Mouse (Mus musculus) cerebellum, adult 9-10 months (tissue): ENCODE results near the gene Kcnk13.

Experiments used
- DNase-seq: peaks from one replicate; pipeline ENCODE4 v3.0.0; 2022

Gene Kcnk13

DNA sequence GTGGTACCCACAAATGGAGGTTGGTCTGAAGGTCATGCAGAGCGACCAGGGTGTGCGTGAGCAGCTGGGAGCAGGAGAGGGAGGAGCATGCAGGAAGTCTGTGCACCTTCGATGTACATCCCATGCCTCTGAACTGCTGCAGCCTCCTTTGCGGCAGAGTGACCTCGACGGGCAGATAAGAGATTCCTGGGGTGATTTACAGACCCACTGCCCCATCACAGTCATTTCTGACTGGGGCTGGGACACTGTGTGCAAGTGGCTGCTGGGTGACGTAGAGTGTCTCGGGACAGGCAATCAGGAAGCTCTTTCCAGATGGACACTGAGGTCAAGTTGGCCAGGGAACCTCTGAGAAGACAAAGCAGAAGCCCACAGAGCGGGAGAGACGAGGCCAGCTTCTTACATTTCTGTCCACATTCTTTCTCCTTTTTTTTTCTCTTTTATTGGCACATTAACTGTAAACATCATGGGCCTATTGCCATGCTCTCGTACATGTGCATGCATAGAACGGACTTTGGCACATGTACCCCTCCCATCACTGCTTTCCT lies 59.6 kb downstream of the Kcnk13 start:
- no peak for DNase-seq

DNA sequence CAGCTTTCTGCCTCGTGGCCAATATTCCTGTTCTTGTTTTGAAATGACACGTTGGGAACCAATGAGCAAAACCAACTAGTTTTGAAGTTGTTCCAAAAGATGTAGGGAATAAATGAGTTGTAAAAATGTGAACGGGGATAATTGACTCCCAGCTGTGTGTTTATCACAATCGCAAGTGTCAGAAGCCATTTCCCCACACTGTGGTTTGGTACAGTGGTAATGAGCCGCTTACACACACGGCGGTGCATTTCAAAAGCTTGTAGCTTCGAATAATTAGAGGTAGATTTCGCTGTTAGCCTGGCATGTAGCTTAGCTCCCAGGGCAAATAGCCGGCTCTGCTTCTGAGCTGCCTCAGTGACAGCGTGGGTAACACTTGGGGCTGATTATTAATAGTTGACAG lies 61.4 kb downstream of the Kcnk13 start:
- DNase-seq: no peak

DNA sequence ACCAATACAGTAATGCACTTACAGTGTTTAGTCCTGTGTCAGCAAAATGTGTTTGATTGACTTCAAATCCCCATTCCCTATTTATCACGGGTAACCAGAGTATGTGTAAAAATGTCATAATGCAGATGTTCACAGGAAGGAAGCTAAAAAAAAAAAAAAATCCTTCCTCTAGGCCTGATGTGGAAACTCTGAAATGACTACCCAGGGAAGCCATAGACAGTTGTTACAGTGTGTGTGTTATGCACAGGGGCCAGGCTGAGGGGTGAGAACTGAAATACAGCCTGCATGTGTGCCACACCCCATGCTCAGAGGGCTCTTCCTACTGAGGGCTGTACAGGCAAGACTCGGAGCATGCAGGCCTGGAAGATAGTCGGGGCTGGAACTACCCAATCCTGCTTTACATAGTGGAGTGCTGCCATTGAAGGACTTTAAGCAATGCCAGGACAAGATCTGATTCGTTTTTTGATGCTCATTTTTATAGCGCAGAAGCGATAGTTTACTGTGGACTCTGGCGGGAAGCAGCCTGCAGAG lies 62.5 kb downstream of the Kcnk13 start:
- DNase-seq: no peak

DNA sequence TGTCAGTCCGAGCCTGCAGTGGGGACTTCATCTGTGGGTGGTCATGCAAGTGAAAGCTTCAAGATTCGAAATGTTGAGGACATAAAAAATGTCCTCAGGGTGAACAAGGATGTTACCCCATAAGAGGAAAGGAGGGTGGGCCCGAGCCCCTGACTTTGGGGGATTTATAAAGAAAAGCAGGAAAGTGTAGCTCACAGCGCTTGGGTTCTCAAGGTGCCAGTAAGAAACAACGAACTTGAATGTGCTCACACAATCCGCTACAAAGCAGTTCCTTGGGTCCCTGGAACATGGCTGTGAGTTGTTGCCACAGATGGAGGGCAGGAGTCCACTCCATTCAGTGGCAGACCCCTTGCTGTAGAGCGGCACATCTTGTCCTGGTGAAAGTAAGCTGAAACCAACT lies 63.0 kb downstream of the Kcnk13 start:
- DNase-seq: no peak

DNA sequence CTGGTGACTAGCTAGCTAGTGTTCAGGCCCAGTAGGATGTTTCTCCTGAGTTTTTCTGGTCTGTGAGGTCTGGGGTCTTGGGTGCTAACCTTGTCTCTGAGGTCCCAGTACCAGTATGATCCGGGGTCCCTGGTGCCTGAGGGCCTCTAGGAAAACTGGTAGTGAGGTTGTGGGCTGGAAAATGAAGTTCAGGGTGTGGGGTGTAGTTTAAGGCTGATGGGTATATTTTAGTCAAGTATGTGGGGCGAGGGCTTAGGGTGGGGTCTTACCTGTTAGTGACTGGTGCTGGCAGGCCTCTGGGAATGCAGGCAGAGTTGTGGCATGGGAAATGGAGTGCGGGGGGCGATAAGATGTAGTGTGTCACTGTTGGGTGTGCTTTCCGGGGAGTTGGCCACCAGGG lies 67.4 kb downstream of the Kcnk13 start:
- no peak for DNase-seq

DNA sequence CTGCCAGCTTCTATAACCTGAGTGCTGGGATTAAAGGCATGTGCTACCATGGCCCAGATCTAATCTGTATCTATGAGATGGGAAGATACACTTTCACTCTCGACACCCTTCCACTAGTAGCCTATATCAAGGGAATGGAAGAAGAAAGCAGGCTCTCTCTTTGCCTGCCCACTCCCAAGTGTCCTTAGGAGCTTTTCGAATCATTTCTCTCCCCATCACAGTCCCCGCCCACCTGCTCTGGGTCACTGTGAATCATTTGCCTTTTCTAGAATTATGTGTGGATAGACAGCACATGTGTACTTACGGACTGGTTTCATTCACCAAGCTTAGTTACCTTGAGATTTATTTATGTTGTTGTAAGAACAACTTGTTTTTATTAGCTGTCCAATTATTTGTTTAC lies 68.2 kb downstream of the Kcnk13 start:
- no peak for DNase-seq

DNA sequence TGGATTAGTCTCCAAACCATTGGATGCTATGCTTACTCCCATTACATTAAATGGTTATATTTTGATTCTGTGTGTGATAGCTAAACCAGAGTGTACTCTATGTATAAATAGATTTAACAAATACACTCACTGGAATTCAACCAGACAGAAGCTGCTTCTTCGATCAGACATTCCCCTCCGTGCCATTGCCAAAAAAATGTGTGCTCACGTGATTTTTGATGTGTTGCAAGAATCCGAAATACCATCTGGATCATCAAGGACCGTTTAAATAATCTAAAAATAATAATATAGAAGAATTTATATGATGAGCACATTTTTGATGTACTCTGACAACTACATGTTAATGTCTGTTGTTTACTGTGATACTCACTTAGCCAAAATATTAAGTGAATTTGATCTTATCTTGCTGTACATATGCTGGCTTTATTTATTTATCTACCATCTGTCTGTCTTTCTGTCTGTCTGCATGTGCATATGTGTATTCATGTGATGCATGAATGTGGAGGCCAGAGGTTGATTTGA lies 74.5 kb downstream of the Kcnk13 start:
- DNase-seq: no peak

DNA sequence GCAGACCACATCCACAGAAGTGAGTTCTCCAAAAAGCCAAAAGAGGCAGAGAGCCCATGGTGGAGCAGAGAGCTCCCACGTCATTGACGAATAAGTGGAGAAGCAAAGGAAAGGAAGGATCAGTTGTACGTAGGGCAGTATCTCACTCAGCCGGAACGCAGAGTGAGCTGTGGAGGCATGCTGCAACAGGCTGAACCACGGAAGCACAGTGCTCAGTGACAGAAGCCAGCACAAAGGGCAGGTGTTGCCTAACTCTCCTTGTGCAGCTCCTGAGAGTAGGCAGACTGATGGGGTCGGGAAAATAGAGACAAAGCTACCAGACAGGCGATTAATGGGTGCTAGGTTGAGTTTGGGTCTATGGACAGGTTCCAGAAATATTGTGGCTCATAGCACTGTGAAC lies 77.8 kb downstream of the Kcnk13 start:
- no peak for DNase-seq

DNA sequence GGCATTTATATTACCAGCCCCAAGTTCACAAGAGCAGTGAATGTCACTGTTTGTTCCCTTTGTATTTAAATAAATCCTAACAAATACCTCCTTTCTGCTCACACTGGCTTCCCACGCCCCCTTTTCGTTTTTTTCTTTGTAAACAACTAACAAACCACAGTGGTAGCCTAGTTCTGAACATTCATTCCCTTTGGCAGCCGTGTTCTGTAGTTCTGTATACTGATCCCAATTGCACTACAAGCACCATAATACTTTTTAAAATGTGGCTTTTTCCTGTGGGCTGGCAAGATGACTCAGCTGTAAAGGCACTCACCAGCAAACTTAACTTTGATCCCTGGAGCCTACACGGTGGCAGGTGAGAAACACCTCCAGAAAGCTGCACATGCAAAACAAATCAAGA lies 80.4 kb downstream of the Kcnk13 start:
- DNase-seq: no peak

DNA sequence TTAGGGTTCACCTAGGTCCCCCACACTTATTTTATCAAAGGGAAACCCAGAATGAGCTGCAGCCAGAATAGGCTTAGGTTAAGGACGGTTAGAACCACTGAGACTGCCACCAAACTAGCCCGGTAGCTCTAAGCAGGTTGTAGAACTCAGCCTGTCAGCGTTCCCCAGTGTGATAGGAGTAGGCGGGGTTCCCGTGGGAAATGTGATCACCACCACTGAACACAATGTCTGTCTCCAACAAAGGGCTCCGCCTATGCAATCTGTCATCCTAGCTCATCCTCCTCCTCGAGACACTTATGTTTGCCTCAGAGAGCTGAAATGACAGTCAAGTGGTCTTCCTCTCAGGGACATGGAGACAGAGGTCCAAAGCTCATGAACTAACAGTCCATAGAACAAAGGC lies 86.3 kb downstream of the Kcnk13 start:
- DNase-seq: no peak

DNA sequence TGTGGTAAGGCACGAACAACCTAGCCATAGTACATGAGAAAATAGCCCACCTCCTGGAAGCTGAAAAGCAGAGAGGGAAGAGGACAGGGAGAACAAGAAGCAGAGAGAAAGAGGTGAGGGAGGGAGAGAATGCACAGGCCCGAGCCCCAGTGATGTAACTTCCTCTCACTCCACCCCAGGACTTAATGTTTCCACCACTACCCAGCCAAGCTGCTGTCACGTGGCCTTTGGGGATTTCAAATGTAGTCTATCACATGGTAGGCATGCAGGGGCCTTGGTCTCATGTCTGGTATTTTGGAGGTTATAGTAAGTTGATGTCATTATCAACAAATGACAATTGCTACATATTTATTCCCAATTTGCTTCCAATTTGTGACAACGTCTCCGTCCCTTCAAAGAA lies 89.3 kb downstream of the Kcnk13 start:
- DNase-seq: no peak

DNA sequence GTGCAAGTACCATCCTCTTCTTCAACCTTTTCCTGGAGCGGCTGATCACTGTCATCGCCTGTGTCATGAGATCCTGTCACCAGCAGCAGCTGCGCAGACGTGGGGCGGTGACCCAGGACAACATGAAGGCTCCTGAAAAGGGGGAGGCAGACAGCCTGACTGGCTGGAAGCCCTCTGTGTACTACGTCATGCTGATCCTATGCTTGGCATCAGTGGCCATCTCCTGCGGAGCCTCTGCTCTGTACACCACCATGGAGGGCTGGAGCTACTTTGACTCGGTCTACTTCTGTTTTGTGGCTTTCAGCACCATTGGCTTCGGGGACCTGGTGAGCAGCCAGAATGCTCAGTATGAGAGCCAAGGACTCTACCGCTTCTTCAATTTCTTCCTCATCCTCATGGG lies 96.8 kb downstream of the Kcnk13 start:
- no peak for DNase-seq

DNA sequence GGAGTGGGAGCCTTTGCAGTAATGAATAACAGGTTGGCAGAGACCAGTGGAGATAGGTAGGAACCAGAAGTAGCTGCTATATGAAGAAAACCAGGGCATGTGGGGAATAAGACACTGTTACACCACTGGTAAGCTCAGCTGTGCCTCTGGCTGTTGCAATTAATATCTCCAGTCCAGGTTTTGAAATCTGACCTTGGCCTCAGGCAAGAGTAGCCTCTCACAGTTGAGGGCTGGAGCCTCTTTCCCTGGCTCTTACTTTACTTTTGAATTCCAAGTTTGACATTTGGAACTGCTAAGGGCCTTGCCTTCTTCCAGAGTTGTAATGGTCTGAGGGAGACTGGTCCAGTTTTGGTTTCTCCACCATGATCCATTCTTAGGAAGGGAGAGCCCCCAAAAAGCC lies 97.5 kb downstream of the Kcnk13 start:
- DNase-seq: no peak

DNA sequence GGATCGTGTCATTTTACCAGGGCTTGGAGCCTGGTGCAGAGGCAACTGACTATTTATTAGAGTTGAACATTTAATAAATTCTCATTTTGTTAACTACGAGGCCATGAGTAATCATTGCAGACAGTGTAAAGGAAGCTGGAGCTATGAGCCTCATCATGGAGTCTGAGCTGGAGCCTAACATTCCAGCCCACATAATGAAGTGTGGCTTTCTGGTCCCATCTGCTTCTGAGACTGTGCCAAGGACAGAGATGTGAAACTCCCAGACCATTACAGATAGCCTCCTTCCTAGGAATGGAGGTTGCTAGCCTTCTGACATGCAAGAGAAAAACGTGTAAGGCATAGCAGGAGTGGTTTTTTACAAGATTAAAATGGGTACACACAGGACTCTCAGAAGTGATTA lies 98.3 kb downstream of the Kcnk13 start:
- no peak for DNase-seq

DNA sequence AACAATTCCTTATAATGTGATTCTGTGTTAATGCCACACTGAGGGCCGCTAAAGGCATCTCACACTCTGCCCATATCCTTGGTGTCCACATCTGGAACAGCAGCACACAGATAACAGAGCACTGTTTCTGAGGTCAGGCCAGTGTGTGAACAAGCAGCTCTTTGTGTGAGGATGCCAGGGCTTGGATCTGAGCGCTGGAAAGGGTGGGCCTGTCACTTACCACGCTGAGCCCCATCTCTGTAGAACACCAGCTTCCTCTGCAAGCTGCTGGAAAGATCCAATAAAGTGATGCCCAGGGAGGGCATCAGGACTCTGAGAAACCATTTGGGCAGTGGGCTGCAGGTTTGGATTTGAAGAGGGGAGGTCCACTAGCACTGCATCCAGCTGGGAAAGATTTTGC lies 100.8 kb downstream of the Kcnk13 start:
- DNase-seq: peak; percentile 18

DNA sequence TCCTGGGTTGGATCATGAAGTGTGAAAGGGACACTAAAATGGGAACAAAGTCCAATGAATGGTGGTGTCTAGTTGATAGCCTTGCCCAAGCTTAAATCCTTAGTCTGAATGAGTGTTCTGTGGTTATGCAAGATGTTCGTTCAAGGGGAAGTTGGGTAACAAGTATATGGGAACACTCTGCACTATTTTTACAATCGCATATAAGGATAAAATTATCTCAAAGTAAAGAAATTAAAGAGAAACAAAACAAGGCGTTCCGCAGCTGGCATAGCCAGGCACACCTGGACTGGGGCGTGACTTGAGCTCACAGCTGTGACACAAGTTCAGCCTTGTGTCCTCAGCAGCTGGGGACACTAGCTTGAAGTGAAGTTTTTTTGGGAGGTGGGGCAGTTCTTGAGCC lies 103.2 kb downstream of the Kcnk13 start:
- no peak for DNase-seq

DNA sequence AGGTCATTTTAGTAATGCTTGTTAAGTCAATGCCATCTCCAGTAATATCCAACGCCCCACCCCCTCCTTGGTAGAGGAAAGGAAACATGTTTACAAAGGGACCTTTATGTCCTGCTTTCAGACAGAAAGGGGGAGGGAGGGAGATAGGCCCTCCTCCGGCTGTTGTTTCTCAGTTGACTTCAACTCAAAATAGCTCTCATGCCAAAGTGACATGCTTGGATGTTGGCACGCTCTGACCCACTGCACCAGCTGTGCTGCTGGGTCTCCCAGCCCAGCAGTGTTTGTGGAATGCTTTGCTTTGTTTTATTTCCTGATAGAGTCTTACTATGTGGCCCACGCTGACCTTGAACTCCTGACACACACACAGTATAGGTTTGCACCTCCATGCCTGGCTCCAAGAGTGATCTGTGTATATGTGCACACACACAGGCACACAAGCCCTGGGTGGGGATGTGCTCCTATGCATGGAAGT lies 108.9 kb downstream of the Kcnk13 start:
- DNase-seq: peak; percentile 27

DNA sequence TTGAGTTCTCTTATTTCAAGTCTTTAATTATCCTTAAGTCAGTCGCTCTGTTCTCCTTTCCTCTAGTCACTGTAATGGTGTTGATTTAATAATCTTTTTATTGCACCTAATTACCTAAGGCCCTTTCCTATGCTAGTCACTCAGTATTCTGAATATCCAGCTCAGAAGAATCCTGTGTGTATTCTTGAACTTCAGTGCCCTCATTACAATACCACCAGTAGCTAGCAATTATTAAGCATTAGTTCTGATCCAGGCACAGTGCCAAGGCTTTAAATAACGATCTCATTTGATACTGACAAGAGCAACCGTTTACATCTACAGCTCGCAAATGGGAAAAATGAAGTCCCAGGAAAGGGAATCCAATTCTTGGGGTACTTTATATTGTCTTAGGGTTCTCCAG lies 111.4 kb downstream of the Kcnk13 start:
- no peak for DNase-seq

DNA sequence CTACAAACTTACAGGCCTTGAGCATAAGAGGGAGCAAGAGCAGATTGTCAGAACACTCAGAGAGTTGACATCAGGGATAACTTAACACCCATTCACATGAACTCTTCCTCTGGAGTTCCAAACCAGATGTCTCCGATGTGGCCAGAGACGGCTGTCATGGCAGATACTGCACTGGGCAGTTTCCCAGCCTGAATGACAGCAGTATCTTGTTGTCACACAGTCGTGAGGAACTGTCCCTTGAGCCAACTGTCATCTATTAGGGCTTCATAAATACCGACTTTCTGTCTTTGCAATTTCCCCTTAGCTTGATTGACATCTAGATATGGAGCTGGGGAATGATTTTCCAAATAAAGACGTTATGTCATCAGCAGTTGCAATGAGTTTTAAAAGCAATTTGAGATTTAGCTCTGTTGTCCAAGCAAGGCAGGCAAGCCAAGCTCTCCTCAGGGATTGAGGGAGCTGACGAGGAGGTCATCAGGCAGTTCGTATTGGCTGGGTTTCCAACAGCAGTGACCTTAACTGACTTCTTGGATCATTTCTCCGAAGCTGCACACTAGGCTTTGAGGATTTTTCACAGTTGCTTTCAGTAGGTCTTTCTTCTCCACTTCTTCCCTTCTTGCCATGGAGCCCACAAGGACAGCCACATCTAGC lies 115.5 kb downstream of the Kcnk13 start:
- DNase-seq: no peak

DNA sequence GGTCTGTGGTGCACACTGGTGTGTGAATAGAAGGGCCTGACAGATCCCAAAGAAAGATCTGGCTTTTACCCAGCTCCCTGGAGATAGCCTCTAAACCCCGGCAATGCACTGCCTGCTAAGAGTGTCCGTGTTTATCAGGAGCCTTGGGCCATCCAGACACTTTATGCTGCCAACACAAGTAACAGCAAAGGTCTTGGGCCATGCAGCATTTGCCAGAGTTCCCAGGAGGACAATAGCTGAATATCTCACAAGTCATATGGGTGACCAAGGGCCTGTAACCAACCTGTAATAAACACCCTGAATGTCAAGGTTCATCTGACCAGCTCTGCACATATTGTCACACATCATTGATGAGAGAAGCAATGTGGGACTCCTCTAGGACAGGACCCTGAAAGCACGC lies 123.7 kb downstream of the Kcnk13 start:
- DNase-seq: no peak

DNA sequence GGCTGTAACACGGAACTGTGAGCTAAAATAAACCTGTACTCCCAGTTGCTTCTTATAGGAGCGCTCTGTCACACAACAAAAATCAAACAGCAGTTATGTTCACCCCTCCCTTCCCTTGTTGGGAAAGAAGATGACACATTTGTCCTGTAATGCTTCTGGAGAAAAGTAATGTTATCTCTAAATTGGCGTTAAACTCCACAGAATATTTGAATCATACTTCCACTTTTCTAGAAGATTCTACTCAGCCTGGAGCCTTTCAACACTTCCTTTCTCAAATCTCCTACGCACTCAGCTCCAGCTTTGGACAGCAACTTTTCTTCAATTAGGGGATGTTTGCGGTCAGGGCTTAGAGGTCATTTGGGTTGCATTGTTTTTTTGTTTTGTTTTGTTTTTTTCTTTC lies 125.0 kb downstream of the Kcnk13 start:
- DNase-seq: no peak

DNA sequence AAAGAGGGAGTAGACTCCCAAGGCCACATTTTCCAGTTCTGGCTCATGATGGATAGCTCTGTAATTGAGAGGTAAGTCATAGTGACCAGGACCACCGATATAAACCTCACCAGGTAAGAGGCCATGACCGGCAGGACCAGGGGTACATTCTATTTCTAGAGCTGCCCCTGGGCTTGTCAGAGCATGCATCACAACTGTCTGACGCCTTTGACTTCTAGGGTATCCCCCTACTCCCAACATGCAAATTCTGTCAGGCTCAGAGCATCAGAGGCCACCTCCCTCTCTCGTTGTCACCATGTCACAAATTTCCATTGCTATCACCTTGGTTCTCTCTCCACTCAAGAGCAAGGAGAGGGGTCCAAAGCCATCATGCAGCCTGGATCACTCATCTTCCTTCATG lies 126.5 kb downstream of the Kcnk13 start:
- no peak for DNase-seq

DNA sequence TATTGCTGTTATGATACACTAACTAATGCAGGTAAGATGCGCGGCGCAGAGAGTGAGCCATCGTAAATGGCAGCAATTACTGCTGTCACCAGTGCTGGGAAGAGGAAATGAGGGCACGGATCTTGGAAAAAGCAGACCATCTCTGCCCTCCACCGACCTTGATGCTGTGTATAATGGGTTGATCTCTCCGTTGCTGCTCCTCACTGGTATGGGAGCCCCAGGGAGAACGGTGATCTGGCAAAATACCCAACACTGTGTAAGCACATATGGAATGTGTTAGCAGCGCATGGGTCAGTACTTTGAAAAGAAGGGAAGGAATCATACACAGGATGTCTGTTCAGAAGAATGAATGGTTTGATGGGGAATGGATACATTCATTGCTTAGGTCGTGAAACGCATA lies 128.7 kb downstream of the Kcnk13 start:
- DNase-seq: no peak

DNA sequence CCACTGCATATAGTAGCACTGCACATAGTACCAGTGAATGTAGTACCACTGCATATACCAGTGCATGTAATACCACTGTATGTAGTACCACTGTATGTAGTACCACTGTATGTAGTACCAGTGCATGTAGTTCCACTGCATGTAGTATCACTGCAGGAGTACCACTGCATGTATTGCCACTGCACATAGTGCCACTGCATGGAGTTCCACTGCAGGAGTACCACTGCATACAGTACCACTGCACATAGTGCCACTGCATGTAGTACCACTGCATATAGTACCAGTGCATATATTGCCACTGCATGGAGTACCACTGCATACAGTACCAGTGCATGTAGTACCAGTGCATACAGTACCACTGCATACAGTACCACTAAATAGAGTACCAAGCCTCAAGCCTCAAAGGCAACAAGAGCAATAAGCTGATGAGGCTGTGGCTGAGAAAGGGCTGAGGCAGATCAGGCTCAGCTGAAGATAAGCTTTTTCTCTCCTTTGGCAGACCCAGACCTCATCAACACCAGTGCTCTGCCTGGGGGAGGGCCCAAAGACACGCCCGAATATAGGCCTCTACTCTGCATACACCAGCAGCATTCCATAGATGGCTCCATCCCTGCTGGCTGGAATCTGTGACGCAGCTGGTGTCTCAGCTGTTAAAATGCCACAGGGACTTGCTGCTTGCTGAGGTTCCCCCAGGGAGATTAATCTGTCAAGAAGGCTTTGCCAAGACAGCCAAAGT lies 135.8 kb downstream of the Kcnk13 start:
- no peak for DNase-seq
